Mouse (Mus musculus): Measurements from ENCODE around the gene Atp5j. TPM values are rescaled to one million over a fixed set of nuclear protein-coding genes. Genes with fewer than 3 reads are reported as not detected.

The Atp5j gene
- polyA plus RNA-seq, 1 experiment, result 446 TPM

GRCm38 (mm10) chr16:84784966-84785365 is 50.5 kb downstream of the Atp5j start:
- Histone ChIP-seq H3K4me3 (replicated peaks; ENCODE audit: insufficient read depth, low read depth, low read length) (no peak overlapping the region), H3K27ac (ENCODE audit: insufficient read depth, low read length) (no peak overlapping the region), H3K27me3 (ENCODE audit: control insufficient read depth, insufficient read depth, low read length) (no peaks in the 10 kb centered on the region), H3K4me1 (ENCODE audit: control insufficient read depth, insufficient read depth, low read length) (no peaks in the 10 kb centered on the region)
- TF ChIP-seq CTCF (IDR thresholded peaks at IDR 0.05; ENCODE audit: borderline replicate concordance, insufficient read depth, low read depth, low read length) (no peak), POLR2A (IDR thresholded peaks at IDR 0.05; ENCODE audit: borderline replicate concordance, insufficient read depth, low read length) (no peak)
- WGBS, result 46% methylated on average over 7 of the region's 7 CpGs
- DNase-seq, result no peak

GRCm38 (mm10) chr16:84783279-84783678 is 52.1 kb downstream of the Atp5j start:
- no peak for TF ChIP-seq CTCF (IDR thresholded peaks at IDR 0.05; ENCODE audit: borderline replicate concordance, insufficient read depth, low read depth, low read length)
- no peak for TF ChIP-seq POLR2A (IDR thresholded peaks at IDR 0.05; ENCODE audit: borderline replicate concordance, insufficient read depth, low read length)
- no peak for DNase-seq
- WGBS, result 21% methylated on average over 2 of the region's 2 CpGs
- Histone ChIP-seq H3K27me3 (ENCODE audit: control insufficient read depth, insufficient read depth, low read length) (no peaks in the 10 kb centered on the region), H3K27ac (ENCODE audit: insufficient read depth, low read length) (no peak overlapping the region), H3K4me1 (ENCODE audit: control insufficient read depth, insufficient read depth, low read length) (no peaks in the 10 kb centered on the region), H3K4me3 (replicated peaks; ENCODE audit: insufficient read depth, low read depth, low read length) (no peak overlapping the region)

- H3K4me1 ChIP-seq (ENCODE audit: control insufficient read depth, insufficient read depth, low read length), result 0 out of 2 replicates have a peak, but pooled peaks cover under 1% of the 10 kb centered on the region
- no peaks in the 10 kb centered on the region; the same call in 1 of the 2 replicates for H3K27me3 ChIP-seq (ENCODE audit: control insufficient read depth, insufficient read depth, low read length)
- TF ChIP-seq CTCF (IDR thresholded peaks at IDR 0.05; ENCODE audit: borderline replicate concordance, insufficient read depth, low read depth, low read length), result no peak
- no peak for TF ChIP-seq POLR2A (IDR thresholded peaks at IDR 0.05; ENCODE audit: borderline replicate concordance, insufficient read depth, low read length)
- 72% methylated on average over 5 of the region's 5 CpGs for WGBS
- H3K4me3 ChIP-seq (replicated peaks; ENCODE audit: insufficient read depth, low read depth, low read length), result no peak overlapping the region
- H3K27ac ChIP-seq (ENCODE audit: insufficient read depth, low read length), result no peak overlapping the region
- no peak for DNase-seq
Measured at GRCm38 (mm10) chr16:84779718-84780117, 55.7 kb downstream of the Atp5j start.

GRCm38 (mm10) chr16:84778861-84779630 is 56.4 kb downstream of the Atp5j start:
- no peaks in the 10 kb centered on the region; the same call in 1 of the 2 replicates for H3K27me3 ChIP-seq (ENCODE audit: control insufficient read depth, insufficient read depth, low read length)
- no peak for TF ChIP-seq CTCF (IDR thresholded peaks at IDR 0.05; ENCODE audit: borderline replicate concordance, insufficient read depth, low read depth, low read length)
- no peak for TF ChIP-seq POLR2A (IDR thresholded peaks at IDR 0.05; ENCODE audit: borderline replicate concordance, insufficient read depth, low read length)
- no peak overlapping the region for H3K4me3 ChIP-seq (replicated peaks; ENCODE audit: insufficient read depth, low read depth, low read length)
- peaks cover 5% of the 10 kb centered on the region; the same call in 1 of the 2 replicates for H3K4me1 ChIP-seq (ENCODE audit: control insufficient read depth, insufficient read depth, low read length)
- DNase-seq, result no peak
- 83% methylated on average over 6 of the region's 6 CpGs for WGBS
- H3K27ac ChIP-seq (ENCODE audit: insufficient read depth, low read length), result no peak overlapping the region

GRCm38 (mm10) chr16:84778431-84778830 is 57.0 kb downstream of the Atp5j start:
- no peak for DNase-seq
- 91% methylated on average over 6 of the region's 6 CpGs for WGBS

More at GRCm38 (mm10) chr16:84778431-84778830, 57.0 kb downstream of the Atp5j start:
- TF ChIP-seq CTCF (IDR thresholded peaks at IDR 0.05; ENCODE audit: borderline replicate concordance, insufficient read depth, low read depth, low read length), result no peak
- no peak for TF ChIP-seq POLR2A (IDR thresholded peaks at IDR 0.05; ENCODE audit: borderline replicate concordance, insufficient read depth, low read length)
- H3K27me3 ChIP-seq (ENCODE audit: control insufficient read depth, insufficient read depth, low read length), result peaks cover 1% of the 10 kb centered on the region; the same call in 1 of the 2 replicates
- H3K4me3 ChIP-seq (replicated peaks; ENCODE audit: insufficient read depth, low read depth, low read length), result no peak overlapping the region
- H3K4me1 ChIP-seq (ENCODE audit: control insufficient read depth, insufficient read depth, low read length), result peaks cover 5% of the 10 kb centered on the region; the same call in 1 of the 2 replicates
- no peak overlapping the region for H3K27ac ChIP-seq (ENCODE audit: insufficient read depth, low read length)

Other genes with a start within 250 kb of the Atp5j start
- gene Mrpl39, start 99.9 kb downstream of the Atp5j start, polyA plus RNA-seq (2012; rRNA removed), result 28.6 and 32.3 TPM in 2 replicates
- 37.9 and 38.0 TPM in 2 replicates for gene Jam2, start 61.5 kb downstream of the Atp5j start, polyA plus RNA-seq (2012; rRNA removed)
- gene Gabpa, start 700 bp downstream of the Atp5j start, polyA plus RNA-seq (2012; rRNA removed), result 18.7 and 20.6 TPM in 2 replicates

Data from cerebellum, adult 2 months (tissue).